Mouse (Mus musculus): ENCODE measurements around the gene Ehbp1.

- TF ChIP-seq POLR2A (IDR thresholded peaks at IDR 0.05; ENCODE audit: insufficient read depth, low read depth, low read length) (no peak), CTCF (IDR thresholded peaks at IDR 0.05; ENCODE audit: insufficient read depth, low read depth, low read length) (no peak)
Observed at GRCm38 (mm10) chr11:22140737-22141136, 201.4 kb downstream of the Ehbp1 start.

All from olfactory bulb, adult 2 months (tissue).